Mouse (Mus musculus): ENCODE results near the gene Gm13694. TPM values are rescaled to one million over a fixed set of nuclear protein-coding genes. Genes with fewer than 3 reads are reported as not detected.

Gm13694 gene
- total RNA-seq, 2 experiments from 2014 or later: 1.0 to 1.1 TPM

DNA sequence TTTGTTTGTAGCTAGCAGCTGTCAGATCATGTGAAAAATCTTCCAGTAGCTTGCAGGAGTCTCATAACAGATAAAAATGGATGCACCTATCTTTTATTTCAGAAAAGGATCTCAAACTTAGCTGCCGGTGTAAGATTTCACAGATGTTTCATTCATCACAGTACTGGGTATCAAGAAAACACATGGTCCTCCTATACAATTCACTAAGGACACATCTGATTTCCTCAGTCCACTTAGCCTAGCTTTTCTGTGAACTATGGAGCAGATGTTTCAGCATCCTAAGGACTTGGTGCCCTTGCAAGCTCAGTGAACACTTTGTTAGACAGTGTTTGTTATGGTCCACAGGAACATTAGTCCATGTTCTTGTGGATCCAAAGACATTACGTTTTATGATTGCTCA is 44.6 kb downstream of the Gm13694 start:
- intact Hi-C loops (cut with DNase I): no loop called here
- DNase-seq: no peak

DNA sequence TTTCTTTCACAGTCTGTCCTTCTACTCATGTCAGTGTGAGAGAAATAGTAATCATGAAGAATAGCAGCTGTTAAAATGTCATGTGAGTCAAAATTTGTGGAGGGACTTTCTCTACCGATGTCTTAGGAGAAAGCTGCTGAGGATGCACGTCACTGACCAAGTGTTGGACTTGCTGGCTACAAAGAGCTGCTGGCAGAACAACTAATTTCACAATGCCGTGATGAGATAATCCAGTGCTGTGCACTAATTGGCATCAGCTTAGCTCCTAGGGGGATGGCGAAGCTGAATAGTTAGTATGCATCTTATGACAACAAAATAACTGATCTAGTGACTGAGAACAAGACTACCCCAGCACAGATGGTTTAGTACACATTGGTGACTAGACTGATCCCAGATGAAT is 46.5 kb downstream of the Gm13694 start:
- peak; percentile 57 to 61 for DNase-seq
- intact Hi-C loops (cut with DNase I): no loop called here

Other genes starting within 250 kb of the Gm13694 start
- gene Fam171b, start 166.3 kb upstream of the Gm13694 start, total RNA-seq (2021): 1 to 10 TPM; 1.9 TPM
- not detected for gene Zswim2, start 37.7 kb upstream of the Gm13694 start, total RNA-seq (2021)
- gene Gm13698, start 23.2 kb upstream of the Gm13694 start, total RNA-seq (2021): 1 to 10 TPM; 1.0 to 1.1 TPM
- 1 to 10 TPM; 1.0 to 1.1 TPM for gene Gm13693, start 17.4 kb upstream of the Gm13694 start, total RNA-seq (2021)
- gene Gm13695, start 11.6 kb upstream of the Gm13694 start, total RNA-seq (2021): 1 to 10 TPM in 1 of 2 experiments, not detected in 1; 1.1 TPM
- 1 to 10 TPM; 1.0 to 1.1 TPM for gene Gm13696, start 5.8 kb upstream of the Gm13694 start, total RNA-seq (2021)
- gene Gm13697, start 5.8 kb downstream of the Gm13694 start, total RNA-seq (2021): 1 to 10 TPM; 1.0 to 1.1 TPM
- 1 to 10 TPM; 1.0 to 1.1 TPM for gene Gm13691, start 11.6 kb downstream of the Gm13694 start, total RNA-seq (2021)

Measured in heart, postnatal 10 days (tissue).